Comparison of ENCODE assay signal across 8 mouse cellular contexts in the genomic region with DNA sequence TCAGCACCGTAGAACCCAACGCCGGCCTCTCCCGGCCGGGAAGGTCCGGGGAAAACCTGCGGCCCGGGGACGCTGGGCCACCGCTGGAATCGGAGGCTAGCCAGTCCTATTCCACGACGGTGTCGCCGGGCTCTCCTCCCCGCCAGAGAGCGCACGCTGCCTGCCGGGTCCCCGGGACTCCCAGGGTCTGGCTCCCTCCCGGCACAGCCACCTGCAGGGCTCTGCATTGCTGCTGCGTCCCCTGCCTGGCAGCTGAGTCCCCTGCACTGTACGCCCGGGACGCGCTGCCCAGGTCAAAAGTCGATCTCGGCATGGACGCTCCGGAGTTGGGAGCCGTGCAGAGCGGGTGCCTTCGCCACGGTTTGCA.
A peak's percentile ranks its signal among the peaks of the same experiment; 100 is the strongest.
DNase-seq lines count a peak whose midpoint lies in the region; ATAC-seq lines count a peak whose summit lies in the region.

No protein-coding gene starts in this region.

- peak overlapping the region; percentile 65 for H3K4me3 ChIP-seq in forebrain, embryonic 12.5 days (replicated peaks)
- H3K4me3 ChIP-seq in lung, embryonic 15.5 days = peak overlapping the region; percentile 77
- peak overlapping the region; percentile 73 for H3K4me3 ChIP-seq in neural tube, embryonic 15.5 days (replicated peaks)

- peaks cover 28% of the 10 kb centered on the region for H3K4me1 ChIP-seq in forebrain, embryonic 12.5 days
- peaks cover 11% of the 10 kb centered on the region for H3K4me1 ChIP-seq in lung, embryonic 15.5 days
- peaks cover 43% of the 10 kb centered on the region for H3K4me1 ChIP-seq in neural tube, embryonic 15.5 days

- no peaks in the 10 kb centered on the region for H3K9me3 ChIP-seq in forebrain, embryonic 12.5 days
- no peaks in the 10 kb centered on the region for H3K9me3 ChIP-seq in lung, embryonic 15.5 days
- no peaks in the 10 kb centered on the region for H3K9me3 ChIP-seq in neural tube, embryonic 15.5 days (replicated peaks)

- intact Hi-C loops in heart, postnatal 25 days (cut with DNase I) = loop anchor here (2.0 to 5.0 kb wide), 5 partner anchors 32 to 106 kb away; no protein-coding TSS in a partner anchor

- peak; percentile 89 for ATAC-seq in forebrain, embryonic 12.5 days (ENCODE audit: low FRiP score)
- ATAC-seq in lung, embryonic 15.5 days (ENCODE audit: borderline replicate concordance, extremely low read depth, low FRiP score, low TSS enrichment) = peak; percentile 88
- ATAC-seq in neural tube, embryonic 15.5 days (ENCODE audit: low FRiP score) = peak; percentile 89

- peak overlapping the region; percentile 72 for H3K9ac ChIP-seq in forebrain, embryonic 12.5 days
- H3K9ac ChIP-seq in lung, embryonic 15.5 days = peak overlapping the region; percentile 67
- H3K9ac ChIP-seq in neural tube, embryonic 15.5 days (replicated peaks) = peak overlapping the region; percentile 70

- peak overlapping the region; percentile 82 for H3K4me2 ChIP-seq in forebrain, embryonic 12.5 days
- H3K4me2 ChIP-seq in lung, embryonic 15.5 days = peak overlapping the region; percentile 96
- peak overlapping the region; percentile 91 for H3K4me2 ChIP-seq in neural tube, embryonic 15.5 days

- H3K27ac ChIP-seq in forebrain, embryonic 12.5 days = peak overlapping the region; percentile 63
- peak overlapping the region; percentile 65 for H3K27ac ChIP-seq in lung, embryonic 15.5 days
- H3K27ac ChIP-seq in neural tube, embryonic 15.5 days (replicated peaks) = peak overlapping the region; percentile 83

- no peaks in the 10 kb centered on the region for H3K36me3 ChIP-seq in forebrain, embryonic 12.5 days (replicated peaks)
- no peaks in the 10 kb centered on the region for H3K36me3 ChIP-seq in lung, embryonic 15.5 days
- no peaks in the 10 kb centered on the region for H3K36me3 ChIP-seq in neural tube, embryonic 15.5 days

- H3K27me3 ChIP-seq in forebrain, embryonic 12.5 days = peaks cover 34% of the 10 kb centered on the region
- peaks cover 17% of the 10 kb centered on the region; the same call in 1 of the 2 replicates for H3K27me3 ChIP-seq in lung, embryonic 15.5 days
- H3K27me3 ChIP-seq in neural tube, embryonic 15.5 days (replicated peaks) = 0 out of 2 replicates have a peak, but pooled peaks cover 5% of the 10 kb centered on the region

- 0% methylated on average over 34 of the region's 34 CpGs for WGBS in forebrain, embryonic 12.5 days
- under 1% methylated on average over 34 of the region's 34 CpGs for WGBS in lung, embryonic 15.5 days
- 0% methylated on average over 32 of the region's 34 CpGs for WGBS in neural tube, embryonic 15.5 days

- DNase-seq in CD4-positive, CD25-positive, alpha-beta regulatory T cell, adult 2 months (ENCODE audit: low read depth, low spot score) = peak; percentile 63
- peak; percentile 31 for DNase-seq in adrenal gland, adult 8-10 months
- peak; percentile 56 for DNase-seq in heart, postnatal 25 days (ENCODE audit: low spot score)
- peak; percentile 81 to 87 for DNase-seq in kidney, postnatal 4 days
- DNase-seq in thymus, adult 18-20 months = peak; percentile 78

Comparison
In these comparisons a context has a peak if more than half of its experiments do, and no peak if none do; other contexts are left out.
1. Peak in every context shown above with its lines: DNase-seq, ATAC-seq, H3K4me3 ChIP-seq and H3K27ac ChIP-seq.
2. DNase-seq: peak in every context shown above with its lines; median percentile 84 in kidney, postnatal 4 days; 78 in thymus, adult 18-20 months; 63 in CD4-positive, CD25-positive, alpha-beta regulatory T cell, adult 2 months; 56 in heart, postnatal 25 days; 31 in adrenal gland, adult 8-10 months.